Mouse (Mus musculus): ENCODE data around the gene Kalrn.

GRCm38 (mm10) chr16:34274607-34275006, 298.7 kb downstream of the Kalrn start:
- TF ChIP-seq FLI1 (IDR thresholded peaks at IDR 0.05; ENCODE audit: low read length) (no peak), GATA1 (IDR thresholded peaks at IDR 0.05; ENCODE audit: borderline replicate concordance, low read length) (no peak)

Data from megakaryocyte, embryonic 14.5 days (primary cell).